Mouse (Mus musculus) lung, adult 2 months (tissue): ENCODE data around the gene Tas1r3.

ENCODE experiments used
- CTCF ChIP-seq: fragments of 200-500 bp; IDR thresholded peaks from 2 replicates; pipeline ENCODE4 v1.5.1; 2011; ENCODE audit warnings: mild to moderate bottlenecking, low read length, control low read depth; ENCODE audit not compliant: insufficient read depth
- POLR2A ChIP-seq: fragments of 200-500 bp; IDR thresholded peaks from 2 replicates; pipeline ENCODE4 v1.6.1; 2011; ENCODE audit warnings: low read depth, mild to moderate bottlenecking, control low read depth, low read length, borderline replicate concordance; ENCODE audit errors: extremely low read depth

DNA sequence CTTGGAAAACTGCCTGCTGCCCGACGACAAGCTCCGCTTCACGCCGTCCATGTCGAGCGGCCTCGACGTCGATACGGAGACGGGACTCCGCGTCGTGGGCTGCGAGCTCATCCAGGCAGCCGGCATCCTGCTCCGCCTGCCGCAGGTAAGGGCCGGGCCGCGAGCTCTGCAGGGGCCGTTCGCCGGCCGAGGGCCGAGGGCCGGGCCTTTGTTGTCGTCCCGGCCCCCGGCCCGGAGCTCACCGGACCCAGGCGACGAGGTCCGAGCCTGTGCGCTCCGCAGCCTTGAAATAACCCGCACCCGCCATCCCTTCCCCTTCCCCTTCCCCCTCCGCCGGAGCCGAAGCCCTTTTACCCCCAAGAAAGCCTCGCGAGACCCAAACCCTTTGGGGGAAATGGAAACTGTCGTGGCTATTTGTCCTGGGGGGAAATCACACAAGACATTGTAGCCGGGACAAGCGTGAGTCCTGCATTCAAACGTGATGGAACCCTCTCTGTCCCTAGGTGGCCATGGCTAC is 50.4 kb downstream of the Tas1r3 start:
- TF ChIP-seq CTCF, result no peak
- no peak for TF ChIP-seq POLR2A
